Mouse (Mus musculus) forebrain, embryonic 16.5 days (tissue): ENCODE data around the gene Krr1. TPM values are rescaled to one million over a fixed set of nuclear protein-coding genes. Genes with fewer than 3 reads are reported as not detected.

Experiments
- ATAC-seq: fragments of 200-750 bp; cut with Nextera tagmentation; 2 replicates; pipeline ENCODE4 v1.8.0; 2017; ENCODE audit warnings: mild to moderate bottlenecking, moderate library complexity
- H3K27ac ChIP-seq: fragments of 300-500 bp; sonication (generic); 2 replicates; pipeline ENCODE4 v1.5.1; 2014; ENCODE audit warnings: low read length, control low read depth
- H3K27me3 ChIP-seq: fragments of 300-500 bp; sonication (generic); replicated peaks from 2 replicates; pipeline ENCODE4 v1.6.1; 2014; ENCODE audit warnings: low read length; ENCODE audit not compliant: control insufficient read depth, insufficient read depth
- H3K36me3 ChIP-seq: fragments of 300-500 bp; sonication (generic); 2 replicates; pipeline ENCODE4 v1.6.1; 2014; ENCODE audit not compliant: control insufficient read depth, insufficient read depth
- H3K4me1 ChIP-seq: fragments of 300-500 bp; sonication (generic); replicated peaks from 2 replicates; pipeline ENCODE4 v1.6.1; 2014; ENCODE audit warnings: low read length; ENCODE audit not compliant: control insufficient read depth, insufficient read depth
- H3K4me2 ChIP-seq: fragments of 300-500 bp; sonication (generic); 2 replicates; pipeline ENCODE4 v1.6.1; 2014; ENCODE audit warnings: mild to moderate bottlenecking, low read length, control low read depth
- H3K4me3 ChIP-seq: fragments of 300-500 bp; sonication (generic); replicated peaks from 2 replicates; pipeline ENCODE4 v1.5.1; 2014; ENCODE audit warnings: mild to moderate bottlenecking, low read length, control low read depth
- H3K9ac ChIP-seq: fragments of 300-500 bp; sonication (generic); replicated peaks from 2 replicates; pipeline ENCODE4 v1.6.1; 2014; ENCODE audit warnings: low read depth, low read length, control low read depth
- H3K9me3 ChIP-seq: fragments of 300-500 bp; sonication (generic); 2 replicates; pipeline ENCODE4 v1.6.1; 2016; ENCODE audit warnings: low read length; ENCODE audit not compliant: control insufficient read depth
- WGBS: fragments of 180-500 bp; shearing (Covaris S2); extraction: QIAGEN DNeasy Blood & Tissue Kit; methylation state at CpG from one replicate; pipeline ENCODE4 v1.1.7; 2014; 5-methylcytosine and 5-hydroxymethylcytosine counted together
- polyA plus RNA-seq: library from polyadenylated mRNA; unstranded; fragments of >200 nt; fragmentation: Nextera tagmentation; extraction: Ambion mirVana; gene quantifications from 2 replicates; pipeline ENCODE4 v1.2.1, GENCODE M21; 2015

Krr1 gene
- polyA plus RNA-seq, 1 experiment from 2014 or later, result 51.1 TPM

DNA sequence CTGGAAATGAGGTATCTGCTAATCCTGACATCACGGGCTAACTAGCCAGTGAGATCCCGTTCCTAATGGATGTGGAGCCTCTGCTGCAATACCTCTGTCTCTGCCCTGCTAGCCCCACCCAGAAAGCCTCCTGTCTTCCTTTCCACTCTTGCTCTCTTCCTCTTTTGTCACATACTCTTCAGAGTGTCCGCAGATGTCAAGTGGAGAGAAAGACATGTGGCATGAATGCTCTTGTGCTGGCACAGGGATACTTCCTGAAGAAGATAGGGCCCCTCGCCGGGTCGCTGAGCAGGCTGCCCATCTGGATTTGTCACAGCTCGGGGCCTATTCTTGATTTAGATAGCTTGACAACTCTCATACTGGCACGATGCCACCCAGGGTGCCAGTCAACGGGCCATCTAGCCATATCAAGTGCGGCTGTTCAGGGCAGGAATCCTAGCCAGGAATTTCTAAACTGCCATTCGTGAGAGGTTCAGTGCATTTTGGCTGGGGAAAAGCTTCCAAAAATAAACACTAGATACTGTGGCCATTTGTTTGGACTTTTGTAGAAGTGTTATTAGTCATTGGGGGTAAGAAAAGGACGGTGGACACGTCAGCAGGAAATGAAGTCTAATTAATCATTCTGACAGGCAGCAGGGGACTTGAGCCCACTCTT lies 35.8 kb upstream of the Krr1 start:
- peaks cover 5% of the 10 kb centered on the region for H3K4me1 ChIP-seq
- H3K9ac ChIP-seq, result no peak overlapping the region
- peak; percentile 62 for ATAC-seq
- 42% methylated on average over 13 of the region's 13 CpGs for WGBS
- H3K36me3 ChIP-seq, result no peaks in the 10 kb centered on the region
- H3K27me3 ChIP-seq, result no peaks in the 10 kb centered on the region
- no peak overlapping the region for H3K4me3 ChIP-seq
- no peaks in the 10 kb centered on the region for H3K9me3 ChIP-seq
- no peak overlapping the region for H3K4me2 ChIP-seq
- H3K27ac ChIP-seq, result peak overlapping the region; percentile 34; the same call in 1 of the 2 replicates

DNA sequence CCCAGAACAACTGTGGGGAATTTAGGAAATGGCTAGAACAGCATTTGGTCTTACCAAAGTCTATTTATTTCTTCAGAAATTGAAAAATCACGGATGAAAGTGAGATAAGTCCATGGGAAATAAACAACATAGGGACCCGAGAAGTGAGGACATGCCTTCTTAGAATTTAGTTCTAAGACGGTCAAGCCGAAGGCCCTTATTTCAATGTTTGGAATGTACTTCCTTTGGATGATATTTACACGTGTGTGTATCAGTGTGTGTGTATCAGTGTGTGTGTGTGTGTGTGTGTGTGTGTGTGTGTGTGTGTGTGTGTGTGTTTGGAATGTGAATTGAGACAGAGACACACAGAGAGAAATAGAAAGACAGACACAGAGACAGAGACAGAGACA lies 35.3 kb upstream of the Krr1 start:
- Histone ChIP-seq H3K9me3 (no peaks in the 10 kb centered on the region), H3K36me3 (no peaks in the 10 kb centered on the region), H3K9ac (no peak overlapping the region), H3K4me1 (peaks cover 5% of the 10 kb centered on the region), H3K4me2 (no peak overlapping the region), H3K27me3 (no peaks in the 10 kb centered on the region), H3K27ac (no peak overlapping the region), H3K4me3 (no peak overlapping the region)
- no peak for ATAC-seq
- WGBS, result 91% methylated on average over 5 of the region's 5 CpGs

DNA sequence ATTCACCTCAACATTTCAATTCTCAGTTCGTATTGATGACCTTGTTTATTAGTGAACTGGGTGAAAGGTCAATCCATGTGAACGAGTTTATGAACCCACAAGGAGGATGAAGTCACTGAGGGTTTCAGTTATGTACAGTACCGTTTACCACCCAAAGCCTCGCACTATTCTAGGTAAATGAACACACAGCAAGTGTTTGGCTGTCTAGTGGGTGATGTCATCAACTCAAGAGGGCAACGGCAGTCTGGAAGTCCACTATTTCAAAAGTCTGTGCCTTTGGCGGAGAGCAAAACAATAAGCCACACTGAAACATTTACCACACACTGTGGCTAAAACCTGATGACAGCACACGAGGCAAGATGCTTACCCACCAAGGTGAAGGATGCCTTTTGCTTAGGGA lies 29.4 kb upstream of the Krr1 start:
- Histone ChIP-seq H3K9me3 (no peaks in the 10 kb centered on the region), H3K4me2 (no peak overlapping the region), H3K27ac (no peak overlapping the region), H3K9ac (no peak overlapping the region), H3K4me1 (no peaks in the 10 kb centered on the region), H3K36me3 (no peaks in the 10 kb centered on the region), H3K4me3 (no peak overlapping the region), H3K27me3 (no peaks in the 10 kb centered on the region)
- 84% methylated on average over 7 of the region's 7 CpGs for WGBS
- no peak for ATAC-seq

DNA sequence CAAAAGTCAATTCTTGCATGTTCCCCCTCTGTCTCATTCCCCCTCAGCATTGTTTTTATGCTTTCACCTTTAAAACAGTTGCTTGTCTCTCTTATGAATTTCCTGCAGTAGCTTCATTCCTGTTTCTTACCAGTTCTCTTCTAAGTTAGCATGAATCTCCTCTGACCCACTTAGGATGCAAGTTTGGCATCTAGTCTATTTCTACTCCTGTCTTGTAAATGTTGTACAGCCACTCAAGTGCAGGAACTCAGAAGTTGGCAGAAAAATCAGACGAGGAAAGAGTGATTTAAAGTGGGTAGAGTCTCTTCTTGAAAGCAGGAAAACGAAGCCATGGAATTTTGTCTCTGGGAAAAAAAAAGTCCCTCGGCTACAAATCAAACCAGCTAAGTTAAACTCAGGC lies 26.9 kb upstream of the Krr1 start:
- Histone ChIP-seq H3K9ac (no peak overlapping the region), H3K27ac (no peak overlapping the region), H3K27me3 (no peaks in the 10 kb centered on the region), H3K4me1 (no peaks in the 10 kb centered on the region), H3K4me2 (no peak overlapping the region), H3K9me3 (no peaks in the 10 kb centered on the region), H3K4me3 (no peak overlapping the region), H3K36me3 (no peaks in the 10 kb centered on the region)
- 74% methylated on average over 3 of the region's 3 CpGs for WGBS
- no peak for ATAC-seq

DNA sequence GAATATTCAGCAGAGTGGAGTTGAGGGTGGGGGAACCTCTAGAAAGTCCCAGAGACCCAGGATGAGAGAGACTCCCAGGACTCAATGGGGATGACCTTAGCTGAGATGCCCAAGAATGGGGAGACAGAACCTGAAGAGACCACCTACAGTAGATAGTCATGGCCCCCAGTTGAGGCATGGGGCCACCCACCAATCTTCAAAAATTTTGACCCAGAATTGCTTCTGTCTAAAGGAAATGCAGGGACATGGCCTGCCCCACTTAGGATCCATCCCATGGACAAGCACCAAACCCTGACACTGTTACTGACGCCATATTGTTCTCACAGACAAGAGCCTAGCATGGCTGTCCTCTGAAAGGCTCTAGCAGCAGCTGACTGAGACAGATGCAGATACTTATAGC lies 24.4 kb upstream of the Krr1 start:
- WGBS, result 94% methylated on average over 1 of the region's 1 CpGs
- ATAC-seq, result no peak

DNA sequence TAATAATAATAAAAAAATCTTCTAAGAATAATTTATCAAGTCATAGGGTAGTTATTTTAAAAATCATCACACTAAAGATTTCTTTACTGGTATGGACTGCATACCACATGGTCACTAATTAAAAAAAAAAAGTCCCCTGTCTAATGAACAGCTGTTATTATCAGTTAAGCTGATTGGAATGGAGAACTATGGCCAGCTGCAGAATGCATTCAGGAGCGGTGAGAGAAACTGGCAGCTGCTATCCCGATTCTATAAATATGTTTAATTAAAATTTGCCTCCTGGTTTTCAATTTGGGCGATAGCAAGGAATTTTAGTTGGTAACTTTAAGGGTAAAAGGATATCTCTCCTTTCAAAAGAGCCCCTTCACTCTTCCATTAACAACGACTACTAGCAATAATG lies 23.5 kb upstream of the Krr1 start:
- H3K36me3 ChIP-seq, result no peaks in the 10 kb centered on the region
- H3K4me1 ChIP-seq, result no peaks in the 10 kb centered on the region
- no peak overlapping the region for H3K9ac ChIP-seq
- no peak overlapping the region for H3K27ac ChIP-seq
- WGBS, result 6% methylated on average over 4 of the region's 4 CpGs
- H3K4me2 ChIP-seq, result no peak overlapping the region
- no peaks in the 10 kb centered on the region for H3K27me3 ChIP-seq
- no peaks in the 10 kb centered on the region for H3K9me3 ChIP-seq
- ATAC-seq, result no peak
- no peak overlapping the region for H3K4me3 ChIP-seq

More for the DNA sequence above, 24.4 kb upstream of the Krr1 start:
- H3K36me3 ChIP-seq, result no peaks in the 10 kb centered on the region
- no peak overlapping the region for H3K4me2 ChIP-seq
- H3K4me3 ChIP-seq, result no peak overlapping the region
- H3K27me3 ChIP-seq, result no peaks in the 10 kb centered on the region
- no peak overlapping the region for H3K9ac ChIP-seq
- no peaks in the 10 kb centered on the region for H3K4me1 ChIP-seq
- no peaks in the 10 kb centered on the region for H3K9me3 ChIP-seq
- no peak overlapping the region for H3K27ac ChIP-seq

DNA sequence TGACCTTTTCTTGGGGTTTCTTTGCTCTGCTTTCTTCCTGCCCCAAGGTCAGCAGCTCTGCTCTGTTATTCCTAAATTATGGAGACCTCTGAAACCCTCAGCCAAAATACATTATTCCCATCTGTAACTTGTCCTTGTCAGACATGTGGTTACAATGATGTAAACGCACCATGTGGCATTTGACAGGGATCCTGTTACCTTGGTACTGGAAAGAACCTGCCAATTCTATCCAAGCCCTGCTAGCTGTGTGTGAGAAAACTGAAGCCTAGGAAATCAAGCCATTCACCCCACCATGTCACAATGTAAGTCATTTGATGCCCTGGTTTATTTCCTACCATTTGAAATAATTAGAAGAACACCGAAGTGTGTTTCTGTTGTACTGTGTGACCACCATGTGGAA lies 16.6 kb upstream of the Krr1 start:
- no peak for ATAC-seq
- H3K9ac ChIP-seq, result no peak overlapping the region
- H3K4me2 ChIP-seq, result no peak overlapping the region
- no peaks in the 10 kb centered on the region for H3K4me1 ChIP-seq
- H3K27ac ChIP-seq, result no peak overlapping the region
- WGBS, result 87% methylated on average over 2 of the region's 2 CpGs
- H3K36me3 ChIP-seq, result no peaks in the 10 kb centered on the region
- no peaks in the 10 kb centered on the region for H3K9me3 ChIP-seq
- no peak overlapping the region for H3K4me3 ChIP-seq
- H3K27me3 ChIP-seq, result no peaks in the 10 kb centered on the region

DNA sequence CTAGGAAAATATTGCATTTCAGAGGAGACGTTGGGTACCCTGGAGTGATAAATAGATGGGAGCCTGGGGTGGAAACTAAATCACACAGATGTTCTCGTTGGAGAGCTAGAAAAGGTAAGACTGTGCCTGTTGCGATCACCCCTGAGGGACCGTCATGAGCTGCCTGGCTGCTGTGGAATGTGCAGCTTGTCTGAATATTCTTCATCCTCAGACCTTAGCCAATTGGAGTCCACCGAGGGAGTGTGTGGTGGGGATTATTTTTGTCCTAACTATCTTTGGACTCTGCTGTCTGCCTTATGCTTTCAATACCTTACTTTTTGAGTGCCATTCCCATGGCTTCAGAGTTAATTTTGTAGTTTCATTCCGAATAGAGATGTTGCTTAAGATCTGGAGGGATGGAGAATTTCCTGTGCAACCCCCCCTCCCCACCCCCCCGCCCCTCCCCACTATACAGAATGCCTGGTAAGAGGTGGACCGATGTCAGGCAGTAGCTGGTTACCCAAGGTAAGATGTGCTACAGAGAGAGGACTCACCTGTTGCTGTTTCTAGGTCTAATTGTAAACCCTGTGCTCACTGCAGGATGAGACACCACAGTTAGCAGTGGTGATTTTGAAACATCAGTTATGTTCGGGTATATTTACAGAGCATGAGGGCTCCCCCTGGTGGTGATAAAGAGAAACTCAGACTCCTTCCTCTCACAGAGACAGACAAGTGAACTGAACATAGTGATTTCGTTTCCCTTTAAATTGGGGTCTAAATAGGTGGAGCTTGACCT lies 15.0 kb upstream of the Krr1 start:
- no peaks in the 10 kb centered on the region for H3K27me3 ChIP-seq
- no peaks in the 10 kb centered on the region for H3K36me3 ChIP-seq
- no peak overlapping the region for H3K27ac ChIP-seq
- peak; percentile 92 for ATAC-seq
- H3K9me3 ChIP-seq, result no peaks in the 10 kb centered on the region
- no peak overlapping the region for H3K4me2 ChIP-seq
- no peak overlapping the region for H3K9ac ChIP-seq
- no peak overlapping the region for H3K4me3 ChIP-seq
- no peaks in the 10 kb centered on the region for H3K4me1 ChIP-seq
- WGBS, result 64% methylated on average over 10 of the region's 10 CpGs

DNA sequence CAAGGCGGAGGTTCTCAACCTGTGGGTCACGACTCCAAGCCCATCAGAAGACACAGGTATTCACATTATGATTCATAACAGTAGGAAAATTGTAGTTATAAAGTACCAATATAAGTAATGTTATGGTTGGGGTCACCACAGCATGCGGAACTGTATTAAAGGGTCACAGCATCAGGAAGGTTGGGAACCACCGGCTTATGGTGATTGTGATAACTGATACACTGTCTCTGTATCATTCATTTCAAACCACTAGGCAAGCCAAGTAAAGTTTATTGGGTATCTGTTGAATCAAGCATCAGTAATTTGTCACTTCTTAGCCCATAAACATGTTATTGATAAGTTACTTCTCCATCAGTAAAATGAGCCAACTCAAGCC lies 14.4 kb upstream of the Krr1 start:
- peak; percentile 22; the same call in 1 of the 2 replicates for ATAC-seq
- Histone ChIP-seq H3K27me3 (no peaks in the 10 kb centered on the region), H3K27ac (no peak overlapping the region), H3K9ac (no peak overlapping the region), H3K4me3 (no peak overlapping the region), H3K4me1 (no peaks in the 10 kb centered on the region), H3K9me3 (no peaks in the 10 kb centered on the region), H3K36me3 (no peaks in the 10 kb centered on the region), H3K4me2 (no peak overlapping the region)
- 37% methylated on average over 4 of the region's 4 CpGs for WGBS
